Mouse (Mus musculus): ENCODE data around the gene E2f2. TPM values are rescaled to one million over a fixed set of nuclear protein-coding genes. Genes with fewer than 3 reads are reported as not detected.

Gene E2f2
- total and polyA plus RNA-seq, 2 experiments from 2014 or later, result 0.46 to 2.0 TPM

DNA sequence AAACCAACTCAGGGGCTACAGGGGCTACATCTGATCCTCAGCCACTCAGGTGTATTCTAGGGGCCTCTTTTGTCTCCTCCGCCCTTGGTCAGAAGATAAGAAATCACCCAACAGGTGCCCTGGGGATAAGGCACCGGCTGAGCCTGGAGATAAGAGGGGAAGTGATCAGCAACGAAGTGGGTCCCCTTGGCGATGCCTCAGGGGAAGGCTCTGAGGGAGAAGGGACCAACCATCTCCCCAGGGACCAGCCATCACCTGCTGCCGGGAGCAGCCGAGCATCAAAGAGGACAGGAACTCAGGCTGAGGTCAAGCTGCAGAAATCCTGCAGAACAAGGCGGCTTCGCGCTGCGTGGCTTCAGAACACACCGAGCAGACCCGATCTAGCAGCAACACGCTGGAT is 44.5 kb upstream of the E2f2 start:
- no peak for ATAC-seq (ENCODE audit: low FRiP score)
- no peaks in the 10 kb centered on the region for H3K36me3 ChIP-seq (ENCODE audit: insufficient read depth, low read length)
- H3K9ac ChIP-seq (replicated peaks; ENCODE audit: low read length, poor library complexity, severe bottlenecking), result no peak overlapping the region
- no peaks in the 10 kb centered on the region for H3K4me1 ChIP-seq (ENCODE audit: insufficient read depth, low read length)
- H3K4me2 ChIP-seq (ENCODE audit: low read depth, low read length, poor library complexity, severe bottlenecking), result no peak overlapping the region
- 68% methylated on average over 13 of the region's 13 CpGs for WGBS
- no peaks in the 10 kb centered on the region for H3K9me3 ChIP-seq (ENCODE audit: low read length)
- no peak for TF ChIP-seq CTCF (IDR thresholded peaks at IDR 0.05)
- no peak for DNase-seq (ENCODE audit: low spot score)
- no peak overlapping the region for H3K4me3 ChIP-seq (ENCODE audit: low read depth, low read length)
- no peak overlapping the region for H3K27ac ChIP-seq (ENCODE audit: low read depth, low read length)
- no peaks in the 10 kb centered on the region for H3K27me3 ChIP-seq (ENCODE audit: insufficient read depth, low read length)

DNA sequence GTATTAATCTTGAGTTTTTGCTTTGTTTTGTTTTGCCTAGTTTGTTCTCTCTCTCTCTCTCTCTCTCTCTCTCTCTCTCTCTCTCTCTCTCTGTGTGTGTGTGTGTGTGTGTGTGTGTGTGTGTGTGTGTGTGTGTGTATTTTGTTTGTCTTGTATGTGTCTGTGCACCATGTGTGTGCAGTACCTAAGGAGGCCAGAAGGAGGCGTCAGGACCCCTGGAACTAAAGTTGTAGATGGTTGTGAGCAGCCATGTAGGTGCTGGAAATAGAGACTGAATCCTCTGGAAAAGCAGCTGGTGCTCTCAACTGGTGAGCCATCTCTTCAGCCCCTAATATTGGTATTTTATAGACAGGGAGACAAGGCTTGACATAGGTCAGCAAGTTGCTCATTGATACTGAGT is 42.4 kb upstream of the E2f2 start:
- WGBS, result 91% methylated on average over 1 of the region's 1 CpGs

DNA sequence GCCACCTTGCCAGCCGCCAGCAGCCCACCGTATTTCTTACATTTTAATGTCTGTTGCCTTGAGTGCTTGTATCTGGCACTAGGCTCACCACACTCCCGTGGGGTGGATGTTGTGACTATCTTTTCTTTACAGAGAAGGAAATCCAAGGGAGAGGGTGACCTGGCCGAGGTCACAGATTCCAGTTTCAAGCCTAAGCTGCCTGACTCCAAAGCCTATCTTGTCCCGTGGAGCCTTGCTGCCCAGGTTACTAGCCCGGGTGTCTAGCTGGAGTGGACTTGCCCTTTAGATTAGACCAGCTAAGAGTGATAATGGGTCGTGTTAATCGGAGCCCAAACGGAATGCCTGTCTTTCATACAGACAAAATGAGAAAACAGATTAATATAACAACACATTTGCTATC is 38.4 kb upstream of the E2f2 start:
- H3K4me2 ChIP-seq (ENCODE audit: low read depth, low read length, poor library complexity, severe bottlenecking), result 0 out of 2 replicates have a peak overlapping the region, but pooled peaks have one; percentile 91
- H3K4me3 ChIP-seq (ENCODE audit: low read depth, low read length), result no peak overlapping the region
- H3K4me1 ChIP-seq (ENCODE audit: insufficient read depth, low read length), result 0 out of 2 replicates have a peak, but pooled peaks cover 12% of the 10 kb centered on the region
- H3K27ac ChIP-seq (ENCODE audit: low read depth, low read length), result peak overlapping the region; percentile 80
- WGBS, result 15% methylated on average over 9 of the region's 9 CpGs
- H3K9ac ChIP-seq (replicated peaks; ENCODE audit: low read length, poor library complexity, severe bottlenecking), result no peak overlapping the region
- H3K9me3 ChIP-seq (ENCODE audit: low read length), result no peaks in the 10 kb centered on the region
- TF ChIP-seq CTCF (IDR thresholded peaks at IDR 0.05), result no peak
- H3K36me3 ChIP-seq (ENCODE audit: insufficient read depth, low read length), result no peaks in the 10 kb centered on the region
- ATAC-seq (ENCODE audit: low FRiP score) (no peak), DNase-seq (ENCODE audit: low spot score) (no peak)
- no peaks in the 10 kb centered on the region for H3K27me3 ChIP-seq (ENCODE audit: insufficient read depth, low read length)

More for the DNA sequence above, 42.4 kb upstream of the E2f2 start:
- DNase-seq (ENCODE audit: low spot score) (no peak), ATAC-seq (ENCODE audit: low FRiP score) (no peak)
- no peak overlapping the region for H3K27ac ChIP-seq (ENCODE audit: low read depth, low read length)
- no peaks in the 10 kb centered on the region for H3K36me3 ChIP-seq (ENCODE audit: insufficient read depth, low read length)
- H3K4me1 ChIP-seq (ENCODE audit: insufficient read depth, low read length), result 0 out of 2 replicates have a peak, but pooled peaks cover under 1% of the 10 kb centered on the region
- no peak overlapping the region for H3K4me3 ChIP-seq (ENCODE audit: low read depth, low read length)
- peak; percentile 31 for TF ChIP-seq CTCF (IDR thresholded peaks at IDR 0.05)
- no peaks in the 10 kb centered on the region for H3K27me3 ChIP-seq (ENCODE audit: insufficient read depth, low read length)
- H3K9me3 ChIP-seq (ENCODE audit: low read length), result no peaks in the 10 kb centered on the region
- H3K9ac ChIP-seq (replicated peaks; ENCODE audit: low read length, poor library complexity, severe bottlenecking), result no peak overlapping the region
- H3K4me2 ChIP-seq (ENCODE audit: low read depth, low read length, poor library complexity, severe bottlenecking), result no peak overlapping the region

- Histone ChIP-seq H3K9ac (replicated peaks; ENCODE audit: low read length, poor library complexity, severe bottlenecking) (peak overlapping the region; percentile 64), H3K4me2 (ENCODE audit: low read depth, low read length, poor library complexity, severe bottlenecking) (peak overlapping the region; percentile 91), H3K9me3 (ENCODE audit: low read length) (no peaks in the 10 kb centered on the region), H3K4me3 (ENCODE audit: low read depth, low read length) (peak overlapping the region; percentile 45), H3K27me3 (ENCODE audit: insufficient read depth, low read length) (no peaks in the 10 kb centered on the region), H3K27ac (ENCODE audit: low read depth, low read length) (peak overlapping the region; percentile 80), H3K36me3 (ENCODE audit: insufficient read depth, low read length) (no peaks in the 10 kb centered on the region), H3K4me1 (ENCODE audit: insufficient read depth, low read length) (0 out of 2 replicates have a peak, but pooled peaks cover 12% of the 10 kb centered on the region)
- WGBS, result 4% methylated on average over 15 of the region's 15 CpGs
- DNase-seq (ENCODE audit: low spot score) (peak; percentile 21), ATAC-seq (ENCODE audit: low FRiP score) (0 out of 2 replicates have a peak, but pooled peaks have one; percentile 44)
- no peak for TF ChIP-seq CTCF (IDR thresholded peaks at IDR 0.05)
Measured at GRCm38 (mm10) chr4:136134418-136134977, 37.7 kb upstream of the E2f2 start.

GRCm38 (mm10) chr4:136134978-136135873 is 37.0 kb upstream of the E2f2 start:
- Histone ChIP-seq H3K9ac (replicated peaks; ENCODE audit: low read length, poor library complexity, severe bottlenecking) (peak overlapping the region; percentile 64), H3K36me3 (ENCODE audit: insufficient read depth, low read length) (no peaks in the 10 kb centered on the region), H3K27me3 (ENCODE audit: insufficient read depth, low read length) (no peaks in the 10 kb centered on the region), H3K4me1 (ENCODE audit: insufficient read depth, low read length) (0 out of 2 replicates have a peak, but pooled peaks cover 12% of the 10 kb centered on the region), H3K27ac (ENCODE audit: low read depth, low read length) (peak overlapping the region; percentile 80), H3K4me2 (ENCODE audit: low read depth, low read length, poor library complexity, severe bottlenecking) (peak overlapping the region; percentile 91), H3K4me3 (ENCODE audit: low read depth, low read length) (peak overlapping the region; percentile 45), H3K9me3 (ENCODE audit: low read length) (no peaks in the 10 kb centered on the region)
- WGBS, result 1% methylated on average over 49 of the region's 50 CpGs
- TF ChIP-seq CTCF (IDR thresholded peaks at IDR 0.05), result no peak
- peak; percentile 84 for DNase-seq (ENCODE audit: low spot score)
- ATAC-seq (ENCODE audit: low FRiP score), result peak; percentile 79
